Mouse (Mus musculus) C2C12 (cell line): Measurements from ENCODE around the gene Vstm2l.

Source experiments
- CTCF ChIP-seq: IDR thresholded peaks from one replicate; pipeline ENCODE4 v1.5.1; 2011; ENCODE audit not compliant: control insufficient read depth, insufficient read depth, insufficient read length
- FOSL1 ChIP-seq: IDR thresholded peaks from one replicate; pipeline ENCODE4 v1.8.0; 2011; ENCODE audit warnings: mild to moderate bottlenecking, low read length; ENCODE audit not compliant: poor library complexity, insufficient read depth, severe bottlenecking
- USF1 ChIP-seq: IDR thresholded peaks from one replicate; pipeline ENCODE4 v1.6.1; 2011; ENCODE audit warnings: low read depth, mild to moderate bottlenecking, control low read depth, moderate library complexity

DNA sequence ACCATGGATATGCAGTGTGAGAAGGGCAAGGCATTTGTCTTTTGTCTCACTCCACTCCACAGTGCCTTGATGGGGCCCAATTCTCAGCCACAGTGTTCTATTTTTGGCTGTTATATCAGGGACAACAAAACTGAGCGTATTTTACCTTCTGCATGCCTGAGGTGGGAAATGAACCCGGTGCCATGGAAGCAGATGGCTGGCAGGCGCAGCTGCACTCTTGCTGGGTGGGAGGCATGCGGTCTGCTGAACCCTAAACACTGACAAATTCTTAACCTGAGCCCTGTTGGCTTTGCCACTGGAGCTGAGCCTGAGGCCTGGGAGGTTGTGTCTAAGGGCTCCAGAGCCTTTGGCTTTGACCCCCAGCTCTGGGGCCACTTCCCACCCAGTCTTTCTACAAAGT is 71.2 kb downstream of the Vstm2l start:
- no peak for TF ChIP-seq CTCF
- TF ChIP-seq FOSL1, result no peak
- TF ChIP-seq USF1, result no peak
